ENCODE assay signal across 14 mouse cellular contexts in the genomic region with DNA sequence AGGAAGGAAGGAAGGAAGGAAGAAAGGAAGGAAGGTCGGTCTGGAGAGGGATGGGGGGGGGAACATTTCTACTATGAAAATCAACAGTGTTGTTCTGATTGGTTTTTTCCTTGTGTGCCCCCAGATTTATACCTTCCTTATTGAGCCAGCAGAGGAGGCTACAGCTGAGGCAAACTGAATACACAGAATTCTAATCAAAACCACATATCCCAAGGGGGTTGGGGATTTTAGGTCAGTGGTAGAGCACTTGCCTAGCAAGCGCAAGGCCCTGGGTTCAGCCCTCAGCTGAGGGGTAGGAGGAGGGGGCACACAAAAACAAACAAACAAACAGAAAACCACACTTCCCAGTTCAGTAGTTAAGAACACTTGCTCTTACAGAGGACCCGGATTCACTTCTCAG. TPM values are rescaled to one million over a fixed set of nuclear protein-coding genes. Genes with fewer than 3 reads are reported as not detected.
DNase-seq lines count a peak whose midpoint lies in the region; ATAC-seq and TF ChIP-seq lines count a peak whose summit lies in the region.
"Had no signal": no experiment of that assay in that cellular context is flagged by ENCODE, and none has a peak within 500 bp of the region (broad histone marks: within the 10 kb centered on the region; RNA-seq: fewer than 3 reads in every experiment).

No protein-coding gene starts in this region.

- no peak for TF ChIP-seq EP300 in heart, postnatal 0 days (IDR thresholded peaks at IDR 0.05; ENCODE audit: low read depth)
- no peak for TF ChIP-seq EP300 in lung, postnatal 0 days (IDR thresholded peaks at IDR 0.05)

- 0 out of 2 replicates have a peak, but pooled peaks cover 4% of the 10 kb centered on the region for H3K36me3 ChIP-seq in heart, postnatal 0 days (replicated peaks; ENCODE audit: control insufficient read depth, insufficient read depth, low read length)
- H3K36me3 ChIP-seq in lung, postnatal 0 days (ENCODE audit: insufficient read depth, low read length): no peaks in the 10 kb centered on the region
- no peaks in the 10 kb centered on the region for H3K36me3 ChIP-seq in splenic B cell, adult 2 months (ENCODE audit: control insufficient read depth, insufficient read depth, low read length, poor library complexity, severe bottlenecking)
- H3K36me3 ChIP-seq in midbrain, embryonic 13.5 days: no peaks in the 10 kb centered on the region
- H3K36me3 ChIP-seq: neural tube, embryonic 12.5 days; stomach, embryonic 15.5 days had no signal

- no peak overlapping the region for H3K4me2 ChIP-seq in heart, postnatal 0 days (ENCODE audit: low read depth, low read length)
- no peak overlapping the region; the same call in 1 of the 2 replicates for H3K4me2 ChIP-seq in lung, postnatal 0 days (replicated peaks; ENCODE audit: low read depth, low read length)
- H3K4me2 ChIP-seq in midbrain, embryonic 13.5 days (replicated peaks): no peak overlapping the region
- H3K4me2 ChIP-seq: neural tube, embryonic 12.5 days; stomach, embryonic 15.5 days had no signal

- H3K9me3 ChIP-seq in heart, postnatal 0 days (replicated peaks; ENCODE audit: control insufficient read depth, low read length): no peaks in the 10 kb centered on the region
- H3K9me3 ChIP-seq in lung, postnatal 0 days (ENCODE audit: low read length): no peaks in the 10 kb centered on the region
- no peaks in the 10 kb centered on the region for H3K9me3 ChIP-seq in midbrain, embryonic 13.5 days
- H3K9me3 ChIP-seq: neural tube, embryonic 12.5 days; stomach, embryonic 15.5 days had no signal

- peak overlapping the region; percentile 53 for H3K27ac ChIP-seq in heart, postnatal 0 days (ENCODE audit: low read depth)
- H3K27ac ChIP-seq in lung, postnatal 0 days (ENCODE audit: low read length): peak overlapping the region; percentile 15; the same call in 1 of the 2 replicates
- no peak overlapping the region for H3K27ac ChIP-seq in midbrain, embryonic 13.5 days
- H3K27ac ChIP-seq: neural tube, embryonic 12.5 days; stomach, embryonic 15.5 days had no signal

- no peak for DNase-seq in heart, postnatal 0 days (ENCODE audit: low spot score)
- DNase-seq in heart, adult 9 months (ENCODE audit: low spot score in 2 of 2): no peak
- DNase-seq in lung, postnatal 0 days (ENCODE audit: low spot score): no peak
- DNase-seq in lung, postnatal 14 days: no peak
- DNase-seq in NIH3T3 (ENCODE audit: low read depth): peak; percentile 22
- DNase-seq in splenic B cell, adult 2 months (ENCODE audit: low read depth, low spot score): peak; percentile 57
- DNase-seq: adrenal gland, postnatal 10 days; cerebellum, postnatal 14 days; gastrocnemius, postnatal 14 days; thymus, postnatal 4 days had no signal

- H3K4me1 ChIP-seq in heart, postnatal 0 days (ENCODE audit: control insufficient read depth, insufficient read depth): peaks cover 12% of the 10 kb centered on the region
- no peaks in the 10 kb centered on the region for H3K4me1 ChIP-seq in lung, postnatal 0 days (ENCODE audit: insufficient read depth, low read depth, low read length)
- H3K4me1 ChIP-seq in midbrain, embryonic 13.5 days (replicated peaks): no peaks in the 10 kb centered on the region
- H3K4me1 ChIP-seq: neural tube, embryonic 12.5 days; stomach, embryonic 15.5 days had no signal

- no peak overlapping the region for H3K4me3 ChIP-seq in heart, postnatal 0 days (ENCODE audit: low read depth, low read length)
- H3K4me3 ChIP-seq in lung, postnatal 0 days (ENCODE audit: low read depth, low read length): no peak overlapping the region
- no peak overlapping the region for H3K4me3 ChIP-seq in midbrain, embryonic 13.5 days (replicated peaks)
- H3K4me3 ChIP-seq: neural tube, embryonic 12.5 days; stomach, embryonic 15.5 days had no signal

- no peaks in the 10 kb centered on the region for H3K27me3 ChIP-seq in heart, postnatal 0 days (ENCODE audit: control insufficient read depth, insufficient read depth, low read length)
- no peaks in the 10 kb centered on the region for H3K27me3 ChIP-seq in lung, postnatal 0 days (replicated peaks; ENCODE audit: insufficient read depth, low read length)
- no peaks in the 10 kb centered on the region for H3K27me3 ChIP-seq in splenic B cell, adult 2 months (ENCODE audit: control insufficient read depth, insufficient read depth, low read length, poor library complexity, severe bottlenecking)
- H3K27me3 ChIP-seq in midbrain, embryonic 13.5 days: no peaks in the 10 kb centered on the region
- H3K27me3 ChIP-seq: neural tube, embryonic 12.5 days; stomach, embryonic 15.5 days had no signal

- no peak for ATAC-seq in heart, postnatal 0 days (ENCODE audit: insufficient read depth, low read depth)
- no peak for ATAC-seq in lung, postnatal 0 days
- ATAC-seq in cerebellum, adult (ENCODE audit: insufficient number of reproducible peaks, low FRiP score, low TSS enrichment): no peak
- no peak for ATAC-seq in midbrain, embryonic 13.5 days

- WGBS in heart, postnatal 0 days: 68% methylated on average over 3 of the region's 3 CpGs
- 75% methylated on average over 3 of the region's 3 CpGs for WGBS in lung, postnatal 0 days
- WGBS in midbrain, embryonic 13.5 days: 82% methylated on average over 3 of the region's 3 CpGs

- H3K9ac ChIP-seq in heart, postnatal 0 days (replicated peaks; ENCODE audit: low read depth, low read length): no peak overlapping the region
- H3K9ac ChIP-seq in lung, postnatal 0 days (replicated peaks; ENCODE audit: low read depth): no peak overlapping the region
- H3K9ac ChIP-seq in midbrain, embryonic 13.5 days (replicated peaks): no peak overlapping the region
- H3K9ac ChIP-seq: neural tube, embryonic 12.5 days; stomach, embryonic 15.5 days had no signal

- 0 out of 2 replicates have a peak, but pooled peaks have one; percentile 3 for TF ChIP-seq CTCF in heart, postnatal 0 days (IDR thresholded peaks at IDR 0.05; ENCODE audit: low read depth)
- TF ChIP-seq CTCF in lung, postnatal 0 days (IDR thresholded peaks at IDR 0.05): peak; percentile 10; the same call in 1 of the 2 replicates

RNA-seq across cellular contexts. Expression of a gene that starts 8.8 kb away (rescaled TPM):
- 13.7 and 14.2 TPM in 2 replicates for total RNA-seq in heart, postnatal 0 days (2014; rRNA removed; ENCODE audit: low replicate concordance)
- polyA plus RNA-seq in heart, postnatal 0 days (2015; fragmentation: Nextera tagmentation; extraction: Ambion mirVana): 7.7 and 8.4 TPM in 2 replicates
- polyA plus RNA-seq in lung, postnatal 0 days (2015; fragmentation: Nextera tagmentation; extraction: Ambion mirVana): 13.5 and 15.3 TPM in 2 replicates
- 9.7 and 10.0 TPM in 2 replicates for polyA plus RNA-seq in midbrain, embryonic 13.5 days (2015; fragmentation: Nextera tagmentation; extraction: Ambion mirVana)

Comparison
In these comparisons a context has a peak if more than half of its experiments do, and no peak if none do; other contexts are left out.
1. DNase-seq: peak in NIH3T3 (single experiment) and splenic B cell, adult 2 months (single experiment); none in heart, postnatal 0 days (single experiment), heart, adult 9 months (0 of 2), lung, postnatal 0 days (single experiment) and lung, postnatal 14 days (single experiment).